Mouse (Mus musculus) liver, embryonic 14.5 days (tissue): ENCODE data around the gene Cldnd2.

ENCODE experiments used
- CTCF ChIP-seq: IDR thresholded peaks from 2 replicates; pipeline ENCODE4 v1.5.1; 2016; ENCODE audit warnings: antibody characterized with exemption, low read depth, control low read depth
- EP300 ChIP-seq: IDR thresholded peaks from 2 replicates; pipeline ENCODE4 v1.6.1; 2016; ENCODE audit warnings: antibody characterized with exemption, low read depth

- TF ChIP-seq CTCF (no peak), EP300 (no peak)
Measured at GRCm38 (mm10) chr7:43449811-43450210, 9.2 kb downstream of the Cldnd2 start.
